Mouse (Mus musculus): ENCODE data around the gene Serhl. TPM values are rescaled to one million over a fixed set of nuclear protein-coding genes. Genes with fewer than 3 reads are reported as not detected.

Gene Serhl
- polyA plus RNA-seq, 1 experiment from 2014 or later, result 56.3 TPM

- Histone ChIP-seq H3K9ac (no peak overlapping the region), H3K9me3 (no peaks in the 10 kb centered on the region), H3K27ac (no peak overlapping the region), H3K36me3 (peaks cover 12% of the 10 kb centered on the region; the same call in 1 of the 2 replicates), H3K4me1 (replicated peaks) (peaks cover 28% of the 10 kb centered on the region), H3K4me3 (replicated peaks) (no peak overlapping the region), H3K4me2 (replicated peaks) (no peak overlapping the region), H3K27me3 (replicated peaks) (no peaks in the 10 kb centered on the region)
- WGBS, result 24% methylated on average over 5 of the region's 5 CpGs
- no peak for ATAC-seq
Observed at GRCm38 (mm10) chr15:83142861-83143260, 53.6 kb downstream of the Serhl start.

DNA sequence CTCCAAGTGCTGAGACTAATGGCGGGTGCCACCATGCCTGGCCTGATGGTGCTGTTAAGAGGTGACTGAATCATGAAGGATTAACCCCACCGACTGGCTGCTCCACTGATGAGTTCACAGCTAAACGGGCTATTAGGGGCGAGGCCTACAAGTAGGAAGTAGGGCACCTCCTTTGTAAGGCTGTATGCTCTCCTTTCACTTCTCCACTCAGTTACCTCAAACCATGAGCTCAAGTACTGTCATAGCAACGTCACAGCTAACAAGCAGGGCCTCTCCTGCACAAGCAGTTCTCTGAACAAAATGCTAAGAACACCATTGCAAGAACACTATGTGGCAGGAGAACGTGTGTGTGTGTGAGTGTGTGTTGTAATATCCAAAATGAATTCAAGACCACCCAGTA lies 56.2 kb downstream of the Serhl start:
- no peak for ATAC-seq
- no peaks in the 10 kb centered on the region for H3K27me3 ChIP-seq (replicated peaks)
- H3K36me3 ChIP-seq, result 0 out of 2 replicates have a peak, but pooled peaks cover 4% of the 10 kb centered on the region
- no peak overlapping the region for H3K9ac ChIP-seq
- WGBS, result 86% methylated on average over 6 of the region's 6 CpGs
- H3K4me1 ChIP-seq (replicated peaks), result peaks cover 35% of the 10 kb centered on the region
- H3K9me3 ChIP-seq, result no peaks in the 10 kb centered on the region
- no peak overlapping the region for H3K4me2 ChIP-seq (replicated peaks)
- H3K4me3 ChIP-seq (replicated peaks), result no peak overlapping the region
- H3K27ac ChIP-seq, result no peak overlapping the region

DNA sequence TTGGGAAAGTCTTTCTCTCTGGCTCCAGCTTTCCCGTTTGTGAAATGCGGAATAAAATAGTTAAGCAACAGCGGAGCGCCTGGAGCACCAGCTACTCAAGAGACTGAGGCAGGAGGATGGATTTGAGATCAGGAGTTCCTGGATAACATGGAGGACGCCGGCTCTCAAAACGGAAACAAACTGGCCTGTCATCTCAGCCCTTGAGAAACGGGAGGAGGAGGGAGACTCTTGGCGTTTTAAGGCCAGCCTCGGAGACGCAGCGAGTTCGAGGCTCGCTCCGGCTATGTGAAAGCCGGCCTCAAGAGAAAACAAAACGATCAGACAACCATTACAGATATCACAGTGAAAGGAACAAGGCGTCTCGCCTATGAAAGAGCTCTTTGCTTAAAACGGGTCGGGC lies 59.1 kb downstream of the Serhl start:
- Histone ChIP-seq H3K9ac (peak overlapping the region; percentile 93), H3K4me1 (replicated peaks) (peaks cover 18% of the 10 kb centered on the region), H3K4me3 (replicated peaks) (peak overlapping the region; percentile 87), H3K27ac (peak overlapping the region; percentile 98), H3K4me2 (replicated peaks) (peak overlapping the region; percentile 84), H3K36me3 (peaks cover 4% of the 10 kb centered on the region; the same call in 1 of the 2 replicates), H3K27me3 (replicated peaks) (no peaks in the 10 kb centered on the region), H3K9me3 (no peaks in the 10 kb centered on the region)
- no peak for ATAC-seq
- 1% methylated on average over 21 of the region's 21 CpGs for WGBS

GRCm38 (mm10) chr15:83148801-83149195 lies 59.5 kb downstream of the Serhl start:
- no peaks in the 10 kb centered on the region for H3K27me3 ChIP-seq (replicated peaks)
- H3K4me3 ChIP-seq (replicated peaks), result peak overlapping the region; percentile 87
- peak overlapping the region; percentile 93 for H3K9ac ChIP-seq
- peak overlapping the region; percentile 98 for H3K27ac ChIP-seq
- peak; percentile 89 for ATAC-seq
- H3K4me2 ChIP-seq (replicated peaks), result peak overlapping the region; percentile 84
- H3K9me3 ChIP-seq, result no peaks in the 10 kb centered on the region
- peaks cover 8% of the 10 kb centered on the region; the same call in 1 of the 2 replicates for H3K36me3 ChIP-seq
- 0% methylated on average over 30 of the region's 41 CpGs for WGBS
- H3K4me1 ChIP-seq (replicated peaks), result peaks cover 16% of the 10 kb centered on the region

GRCm38 (mm10) chr15:83149196-83150072 lies 60.1 kb downstream of the Serhl start, which contains the start of gene Poldip3:
Poldip3 (minus strand) TSS chr15:83149384.
- Histone ChIP-seq H3K9ac (peak within 1 kb of the TSS; percentile 93), H3K4me3 (replicated peaks) (peak within 1 kb of the TSS; percentile 87), H3K4me1 (replicated peaks) (peaks cover 11% of the 10 kb centered on the region), H3K9me3 (no peaks in the 10 kb centered on the region), H3K4me2 (replicated peaks) (peak within 1 kb of the TSS; percentile 84), H3K27me3 (replicated peaks) (no peaks in the 10 kb centered on the region), H3K36me3 (peaks cover 12% of the 10 kb centered on the region; the same call in 1 of the 2 replicates), H3K27ac (peak within 1 kb of the TSS; percentile 98)
- ATAC-seq, result peak; percentile 95
- 0% methylated on average over 56 of the region's 56 CpGs for WGBS

DNA sequence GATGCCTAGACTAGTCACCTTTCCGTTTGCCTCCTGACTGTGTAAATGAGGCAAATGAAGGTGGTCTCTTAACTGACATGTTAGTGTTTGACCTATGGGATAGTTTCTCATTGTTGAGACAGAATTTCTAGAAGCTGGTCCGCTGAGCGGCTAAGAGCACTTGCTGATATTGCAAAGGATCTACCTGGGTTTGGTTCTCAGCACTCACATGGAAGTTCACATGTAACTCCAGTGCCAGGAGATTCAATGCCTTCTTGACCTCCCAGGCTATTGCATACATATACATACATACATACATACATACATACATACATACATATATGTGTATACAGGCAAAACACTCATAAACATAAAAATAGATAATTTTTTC lies 60.8 kb downstream of the Serhl start:
- Histone ChIP-seq H3K9me3 (no peaks in the 10 kb centered on the region), H3K4me2 (replicated peaks) (peak overlapping the region; percentile 84), H3K36me3 (peaks cover 13% of the 10 kb centered on the region; the same call in 1 of the 2 replicates), H3K4me3 (replicated peaks) (0 out of 2 replicates have a peak overlapping the region, but pooled peaks have one; percentile 5), H3K27me3 (replicated peaks) (no peaks in the 10 kb centered on the region), H3K27ac (peak overlapping the region; percentile 98), H3K9ac (no peak overlapping the region), H3K4me1 (replicated peaks) (peaks cover 11% of the 10 kb centered on the region)
- ATAC-seq, result no peak
- WGBS, result 13% methylated on average over 3 of the region's 3 CpGs

DNA sequence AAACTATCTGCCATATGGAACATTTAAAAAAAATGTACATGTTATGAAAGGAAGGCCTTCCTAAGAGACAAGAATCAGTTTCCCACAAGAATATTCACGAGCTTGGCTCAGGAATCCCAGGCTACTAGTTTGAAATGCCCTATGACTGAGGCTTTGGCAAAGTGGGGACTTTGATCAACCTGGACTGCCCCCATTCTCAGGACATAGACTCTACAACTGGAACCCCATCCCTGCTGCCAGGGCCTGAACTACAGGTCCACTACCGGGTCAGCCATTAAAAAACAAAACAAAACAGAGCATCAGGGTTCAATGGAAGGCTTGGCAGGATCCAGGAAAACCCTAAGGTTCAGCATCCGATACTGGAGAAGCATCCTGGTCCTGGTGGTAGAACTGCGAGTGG lies 61.4 kb downstream of the Serhl start:
- peaks cover 13% of the 10 kb centered on the region; the same call in 1 of the 2 replicates for H3K36me3 ChIP-seq
- peaks cover 11% of the 10 kb centered on the region for H3K4me1 ChIP-seq (replicated peaks)
- no peaks in the 10 kb centered on the region for H3K9me3 ChIP-seq
- no peak overlapping the region for H3K9ac ChIP-seq
- no peaks in the 10 kb centered on the region for H3K27me3 ChIP-seq (replicated peaks)
- 80% methylated on average over 4 of the region's 4 CpGs for whole genome bisulfite sequencing
- H3K4me3 ChIP-seq (replicated peaks), result no peak overlapping the region
- no peak for ATAC-seq
- H3K27ac ChIP-seq, result no peak overlapping the region
- H3K4me2 ChIP-seq (replicated peaks), result no peak overlapping the region

DNA sequence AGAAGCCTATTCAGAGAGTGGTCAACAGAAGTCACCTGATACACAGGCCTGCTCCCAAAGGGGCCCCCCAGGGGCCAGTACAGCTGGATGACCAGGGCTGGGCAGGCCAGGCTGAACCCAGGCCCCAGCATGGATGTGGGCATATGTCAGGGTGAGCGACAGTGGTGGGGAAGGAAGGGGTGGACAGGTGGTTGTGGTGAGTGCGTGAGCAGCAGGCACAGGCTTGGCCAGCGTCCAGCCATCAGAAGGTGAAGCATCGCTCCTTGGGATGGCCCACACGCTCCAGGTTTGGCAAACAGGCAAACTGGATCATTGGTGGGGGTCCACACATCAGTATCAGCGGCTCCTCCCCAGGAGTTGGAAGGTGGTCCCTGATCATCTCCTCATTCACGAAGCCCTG lies 65.0 kb downstream of the Serhl start:
- Histone ChIP-seq H3K9ac (no peak overlapping the region), H3K4me2 (replicated peaks) (no peak overlapping the region), H3K36me3 (peaks cover 24% of the 10 kb centered on the region), H3K9me3 (no peaks in the 10 kb centered on the region), H3K4me3 (replicated peaks) (no peak overlapping the region), H3K27me3 (replicated peaks) (no peaks in the 10 kb centered on the region), H3K27ac (no peak overlapping the region), H3K4me1 (replicated peaks) (0 out of 2 replicates have a peak, but pooled peaks cover 3% of the 10 kb centered on the region)
- ATAC-seq, result no peak
- 93% methylated on average over 7 of the region's 7 CpGs for WGBS

DNA sequence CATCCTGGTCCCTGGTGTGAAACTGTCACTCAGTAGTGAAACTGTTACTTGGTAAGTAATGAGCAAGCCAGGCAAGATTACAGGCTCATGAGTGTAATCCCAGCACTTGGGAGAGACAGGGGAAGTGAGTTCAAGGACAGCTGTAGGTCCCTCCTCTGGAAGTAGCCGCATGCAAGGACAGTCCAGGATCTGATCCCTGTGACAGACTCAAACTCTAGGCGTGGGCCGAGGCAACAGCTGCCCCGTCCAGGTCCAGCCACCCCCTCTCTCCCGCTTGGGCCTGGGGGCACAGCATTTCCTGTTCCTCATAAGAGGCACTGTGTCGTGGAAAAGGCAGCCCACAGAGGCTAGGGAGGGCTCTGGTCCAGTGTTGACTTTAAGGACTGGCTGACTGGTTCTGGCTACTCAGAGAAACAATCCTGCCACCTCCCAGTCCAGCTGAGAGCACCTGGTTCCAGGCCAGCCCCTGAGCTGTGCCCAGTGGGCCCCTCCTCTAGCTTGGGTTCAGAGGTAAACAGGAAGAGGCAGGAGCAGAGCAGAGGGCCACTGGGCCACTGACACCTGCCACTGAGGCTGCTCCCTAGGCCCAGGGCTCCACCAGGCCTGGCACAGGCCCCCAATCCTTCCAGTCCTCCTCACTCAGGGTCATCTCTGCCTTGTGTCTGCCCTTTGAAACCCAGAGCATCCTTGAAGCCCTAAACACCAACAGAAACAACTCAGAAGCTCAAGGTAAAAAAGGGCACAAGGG lies 66.5 kb downstream of the Serhl start:
- 65% methylated on average over 6 of the region's 6 CpGs for WGBS
- peaks cover 37% of the 10 kb centered on the region for H3K36me3 ChIP-seq
- ATAC-seq, result no peak
- no peaks in the 10 kb centered on the region for H3K27me3 ChIP-seq (replicated peaks)
- H3K9me3 ChIP-seq, result no peaks in the 10 kb centered on the region
- no peaks in the 10 kb centered on the region for H3K4me1 ChIP-seq (replicated peaks)
- no peak overlapping the region for H3K4me2 ChIP-seq (replicated peaks)
- H3K9ac ChIP-seq, result no peak overlapping the region
- H3K27ac ChIP-seq, result no peak overlapping the region
- no peak overlapping the region for H3K4me3 ChIP-seq (replicated peaks)

- H3K36me3 ChIP-seq, result peaks cover 40% of the 10 kb centered on the region
- WGBS, result 73% methylated on average over 11 of the region's 11 CpGs
Observed at GRCm38 (mm10) chr15:83156929-83157666, 67.8 kb downstream of the Serhl start.

DNA sequence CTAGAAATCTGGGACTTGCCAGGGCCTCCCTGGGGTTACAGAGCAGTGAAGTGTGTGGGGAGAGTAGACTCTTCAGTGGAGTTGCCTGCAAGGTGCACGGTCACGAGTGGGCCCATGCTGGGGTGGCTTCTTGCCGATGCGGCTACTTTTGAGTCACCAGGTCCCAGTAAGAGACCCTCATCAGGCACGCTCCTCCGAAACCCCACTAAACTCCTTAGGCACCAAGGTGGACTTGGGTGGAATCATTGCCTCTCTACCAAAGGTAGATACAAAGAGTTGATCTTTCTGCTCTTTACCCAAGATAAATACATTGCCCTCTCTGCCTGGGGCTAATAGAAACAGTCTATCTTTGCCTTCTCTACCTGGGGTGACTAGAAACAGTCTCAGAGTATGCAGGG lies 68.4 kb downstream of the Serhl start:
- Histone ChIP-seq H3K9ac (no peak overlapping the region), H3K36me3 (peaks cover 43% of the 10 kb centered on the region), H3K4me3 (replicated peaks) (no peak overlapping the region), H3K9me3 (no peaks in the 10 kb centered on the region), H3K27me3 (replicated peaks) (no peaks in the 10 kb centered on the region), H3K27ac (no peak overlapping the region), H3K4me2 (replicated peaks) (no peak overlapping the region), H3K4me1 (replicated peaks) (no peaks in the 10 kb centered on the region; the same call in 1 of the 2 replicates)
- no peak for ATAC-seq
- WGBS, result 89% methylated on average over 6 of the region's 6 CpGs

More at GRCm38 (mm10) chr15:83156929-83157666, 67.8 kb downstream of the Serhl start:
- H3K27me3 ChIP-seq (replicated peaks), result no peaks in the 10 kb centered on the region
- peak; percentile 34; the same call in 1 of the 2 replicates for ATAC-seq
- H3K27ac ChIP-seq, result no peak overlapping the region
- no peaks in the 10 kb centered on the region for H3K4me1 ChIP-seq (replicated peaks)
- no peaks in the 10 kb centered on the region for H3K9me3 ChIP-seq
- no peak overlapping the region for H3K4me3 ChIP-seq (replicated peaks)
- no peak overlapping the region for H3K9ac ChIP-seq
- H3K4me2 ChIP-seq (replicated peaks), result no peak overlapping the region
